ENCODE assay signal across 12 mouse cellular contexts in genomic region chr10:3715302-3715943, GRCm38 (mm10). TPM values are rescaled to one million over a fixed set of nuclear protein-coding genes. Genes with fewer than 3 reads are reported as not detected.
DNase-seq lines count a peak whose midpoint lies in the region; ATAC-seq and TF ChIP-seq lines count a peak whose summit lies in the region.
"Had no signal": no experiment of that assay in that cellular context is flagged by ENCODE, and none has a peak within 500 bp of the region (broad histone marks: within the 10 kb centered on the region; RNA-seq: fewer than 3 reads in every experiment).

No protein-coding gene starts in this region.

- no peak for TF ChIP-seq POLR2A in heart, adult 2 months (IDR thresholded peaks at IDR 0.05; ENCODE audit: insufficient read depth, low read depth, low read length)

- H3K27ac ChIP-seq in heart, adult 2 months: peak overlapping the region; percentile 24; the same call in 1 of the 2 replicates
- H3K27ac ChIP-seq in heart, embryonic 11.5 days (ENCODE audit: low read depth, low read length): no peak overlapping the region
- H3K27ac ChIP-seq: liver, embryonic 12.5 days; neural tube, embryonic 12.5 days had no signal

- H3K4me3 ChIP-seq in heart, adult 2 months: no peak overlapping the region
- no peak overlapping the region for H3K4me3 ChIP-seq in heart, embryonic 11.5 days (ENCODE audit: low read depth, low read length)
- H3K4me3 ChIP-seq: erythroblast, embryonic 14.5 days; liver, embryonic 12.5 days; neural tube, embryonic 12.5 days had no signal

- H3K4me1 ChIP-seq in heart, adult 2 months (ENCODE audit: control insufficient read depth, insufficient read depth, low read length): peaks cover 1% of the 10 kb centered on the region; the same call in 1 of the 2 replicates
- no peaks in the 10 kb centered on the region for H3K4me1 ChIP-seq in heart, embryonic 11.5 days (ENCODE audit: control insufficient read depth, insufficient read depth, low read length)
- H3K4me1 ChIP-seq: liver, embryonic 12.5 days; neural tube, embryonic 12.5 days had no signal

- H3K4me2 ChIP-seq in heart, embryonic 11.5 days: no peak overlapping the region
- H3K4me2 ChIP-seq: liver, embryonic 12.5 days; neural tube, embryonic 12.5 days had no signal

- ATAC-seq in heart, embryonic 11.5 days (replicated peaks; ENCODE audit: insufficient number of reproducible peaks, low FRiP score, low TSS enrichment): no peak
- ATAC-seq: intestine, postnatal 0 days; liver, embryonic 12.5 days had no signal

- peaks cover 2% of the 10 kb centered on the region for H3K36me3 ChIP-seq in heart, adult 2 months (ENCODE audit: control insufficient read depth, insufficient read depth, low read length)
- H3K36me3 ChIP-seq in heart, embryonic 11.5 days (ENCODE audit: control insufficient read depth, insufficient read depth, low read length): no peaks in the 10 kb centered on the region
- H3K36me3 ChIP-seq: liver, embryonic 12.5 days; neural tube, embryonic 12.5 days had no signal

- no peaks in the 10 kb centered on the region for H3K9me3 ChIP-seq in heart, embryonic 11.5 days (replicated peaks; ENCODE audit: control insufficient read depth, low read length)
- H3K9me3 ChIP-seq: liver, embryonic 12.5 days; neural tube, embryonic 12.5 days had no signal

- TF ChIP-seq CTCF in heart, adult 2 months (IDR thresholded peaks at IDR 0.05): 0 out of 2 replicates have a peak, but pooled peaks have one; percentile 5

- intact Hi-C loops in heart, adult 2 months (cut with DNase I): no loop called here
- intact Hi-C loops in left cerebral cortex, postnatal 25 days (cut with DNase I): no loop called here
- intact Hi-C loops in left cerebral cortex, postnatal 10 days (cut with DNase I): no loop called here
- intact Hi-C loops in gastrocnemius, postnatal 14 days (cut with DNase I; ENCODE audit: low total_unique reads): no loop called here

- DNase-seq in heart, adult 2 months: peak; percentile 32 to 51
- peak; percentile 7 to 23 for DNase-seq in left cerebral cortex, postnatal 25 days (ENCODE audit: low spot score in 2 of 2)
- DNase-seq in left cerebral cortex, postnatal 10 days (ENCODE audit: extremely low spot score in 1 of 2, low spot score in 2 of 2): no peak
- DNase-seq in cerebellum, adult 8-10 months: peak; percentile 10
- DNase-seq in gastrocnemius, postnatal 14 days: peak; percentile 20
- DNase-seq in T-cell, adult 2 months (ENCODE audit: low spot score): no peak
- DNase-seq in frontal cortex, postnatal 14 days (ENCODE audit: low spot score in 2 of 2): no peak

- no peaks in the 10 kb centered on the region for H3K79me2 ChIP-seq in heart, adult 2 months (replicated peaks; ENCODE audit: control insufficient read depth, insufficient read depth, low read length)

- 79% methylated on average over 3 of the region's 3 CpGs for WGBS in heart, adult 2 months
- 72% methylated on average over 3 of the region's 3 CpGs for WGBS in heart, embryonic 11.5 days (ENCODE audit: insufficient replicate concordance)

- TF ChIP-seq EP300 in heart, adult 2 months (IDR thresholded peaks at IDR 0.05; ENCODE audit: insufficient read depth, low read depth, low read length): no peak

- H3K9ac ChIP-seq in heart, adult 2 months (ENCODE audit: low read depth, low read length): no peak overlapping the region
- H3K9ac ChIP-seq in heart, embryonic 11.5 days (ENCODE audit: low read depth, low read length): no peak overlapping the region
- H3K9ac ChIP-seq: liver, embryonic 12.5 days; neural tube, embryonic 12.5 days had no signal

- H3K27me3 ChIP-seq in heart, adult 2 months (ENCODE audit: control insufficient read depth, insufficient read depth, low read length): no peaks in the 10 kb centered on the region
- H3K27me3 ChIP-seq in heart, embryonic 11.5 days (ENCODE audit: control insufficient read depth, insufficient read depth, low read length): no peaks in the 10 kb centered on the region
- H3K27me3 ChIP-seq: liver, embryonic 12.5 days; neural tube, embryonic 12.5 days had no signal

RNA-seq across cellular contexts. Expression of gene Plekhg1, which starts 24.7 kb away (rescaled TPM):
- total RNA-seq in heart, adult 2 months (2021): 10 to 100 TPM in 1 of 2 experiments, 1 to 10 TPM in 1; 7.6 to 11.0 TPM
- polyA plus RNA-seq in heart, adult 2 months (2012; rRNA removed): 3.6 and 7.2 TPM in 2 replicates
- polyA plus RNA-seq in heart, embryonic 11.5 days (2014; fragmentation: Nextera tagmentation; extraction: Ambion mirVana): 6.2 and 7.7 TPM in 2 replicates
- 10 to 100 TPM; 10.1 to 11.1 TPM for total RNA-seq in left cerebral cortex, postnatal 25 days (2021)
- total RNA-seq in left cerebral cortex, postnatal 10 days (2021): 10 to 100 TPM; 13.1 to 17.9 TPM
- 1 to 10 TPM; 9.3 to 9.8 TPM for total RNA-seq in gastrocnemius, postnatal 14 days (2021)
- polyA plus RNA-seq: erythroblast, embryonic 14.5 days had no signal

Comparison
In these comparisons a context has a peak if more than half of its experiments do, and no peak if none do; other contexts are left out.
1. DNase-seq: peak in heart, adult 2 months (2 of 2), left cerebral cortex, postnatal 25 days (2 of 2), cerebellum, adult 8-10 months (single experiment) and gastrocnemius, postnatal 14 days (single experiment); none in left cerebral cortex, postnatal 10 days (0 of 2), T-cell, adult 2 months (single experiment) and frontal cortex, postnatal 14 days (0 of 2).